Mouse (Mus musculus) heart, embryonic 11.5 days (tissue): ENCODE measurements around the gene Pcnx. TPM values are rescaled to one million over a fixed set of nuclear protein-coding genes. Genes with fewer than 3 reads are reported as not detected.

Source experiments
- ATAC-seq: fragments of 200-750 bp; cut with Nextera tagmentation; replicated peaks from 2 replicates; pipeline ENCODE4 v1.8.0; 2017; ENCODE audit warnings: moderate library complexity; ENCODE audit not compliant: insufficient number of reproducible peaks, low FRiP score, low TSS enrichment
- H3K27ac ChIP-seq: fragments of 300-500 bp; sonication (generic); 2 replicates; pipeline ENCODE4 v1.5.1; 2014; ENCODE audit warnings: mild to moderate bottlenecking, low read depth, low read length
- H3K27me3 ChIP-seq: fragments of 300-500 bp; sonication (generic); 2 replicates; pipeline ENCODE4 v1.6.1; 2014; ENCODE audit warnings: mild to moderate bottlenecking, low read length, mixed read lengths; ENCODE audit not compliant: control insufficient read depth, insufficient read depth
- H3K36me3 ChIP-seq: fragments of 300-500 bp; sonication (generic); 2 replicates; pipeline ENCODE4 v1.6.1; 2014; ENCODE audit warnings: mild to moderate bottlenecking, low read length, moderate library complexity, mixed read lengths; ENCODE audit not compliant: control insufficient read depth, insufficient read depth
- H3K4me1 ChIP-seq: fragments of 300-500 bp; sonication (generic); 2 replicates; pipeline ENCODE4 v1.6.1; 2014; ENCODE audit warnings: low read length; ENCODE audit not compliant: control insufficient read depth, insufficient read depth
- H3K4me2 ChIP-seq: fragments of 300-500 bp; sonication (generic); 2 replicates; pipeline ENCODE4 v1.6.1; 2014; ENCODE audit warnings: mild to moderate bottlenecking, moderate library complexity
- H3K4me3 ChIP-seq: fragments of 300-500 bp; sonication (generic); 2 replicates; pipeline ENCODE4 v1.5.1; 2014; ENCODE audit warnings: low read depth, low read length
- H3K9ac ChIP-seq: fragments of 300-500 bp; sonication (generic); 2 replicates; pipeline ENCODE4 v1.6.1; 2014; ENCODE audit warnings: mild to moderate bottlenecking, low read depth, low read length, moderate library complexity
- H3K9me3 ChIP-seq: fragments of 300-500 bp; sonication (generic); replicated peaks from 2 replicates; pipeline ENCODE4 v1.6.1; 2016; ENCODE audit warnings: low read length; ENCODE audit not compliant: control insufficient read depth
- WGBS: fragments of 180-500 bp; shearing (Covaris S2); extraction: QIAGEN DNeasy Blood & Tissue Kit; methylation state at CpG from one replicate; pipeline ENCODE4 v1.1.7; 2014; ENCODE audit not compliant: insufficient replicate concordance; 5-methylcytosine and 5-hydroxymethylcytosine counted together
- polyA plus RNA-seq: library from polyadenylated mRNA; unstranded; fragments of >200 nt; fragmentation: Nextera tagmentation; extraction: Ambion mirVana; gene quantifications from 2 replicates; pipeline ENCODE4 v1.2.1, GENCODE M21; 2014

Gene Pcnx
- polyA plus RNA-seq, 1 experiment from 2014 or later = 16.2 TPM

- H3K27ac ChIP-seq = no peak overlapping the region
- peaks cover 8% of the 10 kb centered on the region; the same call in 1 of the 2 replicates for H3K4me1 ChIP-seq
- 0 out of 2 replicates have a peak overlapping the region, but pooled peaks have one; percentile 18 for H3K9ac ChIP-seq
- H3K27me3 ChIP-seq = no peaks in the 10 kb centered on the region
- no peaks in the 10 kb centered on the region for H3K9me3 ChIP-seq
- WGBS = 7% methylated on average over 14 of the region's 14 CpGs
- H3K36me3 ChIP-seq = no peaks in the 10 kb centered on the region
- no peak for ATAC-seq
- peak overlapping the region; percentile 66 for H3K4me2 ChIP-seq
- peak overlapping the region; percentile 26 for H3K4me3 ChIP-seq
Measured at GRCm38 (mm10) chr12:81844981-81845380, 14.8 kb upstream of the Pcnx start.

- Histone ChIP-seq H3K4me3 (no peak overlapping the region), H3K36me3 (no peaks in the 10 kb centered on the region), H3K27me3 (no peaks in the 10 kb centered on the region), H3K9ac (no peak overlapping the region), H3K4me2 (no peak overlapping the region), H3K27ac (no peak overlapping the region), H3K4me1 (peaks cover 6% of the 10 kb centered on the region; the same call in 1 of the 2 replicates), H3K9me3 (no peaks in the 10 kb centered on the region)
- no peak for ATAC-seq
- 62% methylated on average over 8 of the region's 8 CpGs for WGBS
Measured at GRCm38 (mm10) chr12:81849629-81850028, 10.2 kb upstream of the Pcnx start.

GRCm38 (mm10) chr12:81852551-81852950 lies 7.3 kb upstream of the Pcnx start:
- Histone ChIP-seq H3K27ac (no peak overlapping the region), H3K4me1 (0 out of 2 replicates have a peak, but pooled peaks cover 3% of the 10 kb centered on the region), H3K4me2 (no peak overlapping the region), H3K4me3 (no peak overlapping the region), H3K9me3 (no peaks in the 10 kb centered on the region), H3K9ac (no peak overlapping the region), H3K36me3 (no peaks in the 10 kb centered on the region), H3K27me3 (no peaks in the 10 kb centered on the region)
- WGBS = 85% methylated on average over 2 of the region's 2 CpGs
- ATAC-seq = no peak

- Histone ChIP-seq H3K4me2 (no peak overlapping the region), H3K4me3 (no peak overlapping the region), H3K9ac (no peak overlapping the region), H3K27ac (no peak overlapping the region), H3K36me3 (no peaks in the 10 kb centered on the region), H3K27me3 (no peaks in the 10 kb centered on the region), H3K4me1 (0 out of 2 replicates have a peak, but pooled peaks cover 4% of the 10 kb centered on the region), H3K9me3 (no peaks in the 10 kb centered on the region)
- 70% methylated on average over 14 of the region's 14 CpGs for WGBS
- ATAC-seq = no peak
Measured at GRCm38 (mm10) chr12:81852977-81853376, 6.8 kb upstream of the Pcnx start.

- no peak for ATAC-seq
- Histone ChIP-seq H3K4me1 (0 out of 2 replicates have a peak, but pooled peaks cover 4% of the 10 kb centered on the region), H3K36me3 (no peaks in the 10 kb centered on the region), H3K27ac (no peak overlapping the region), H3K27me3 (no peaks in the 10 kb centered on the region), H3K4me3 (no peak overlapping the region), H3K4me2 (no peak overlapping the region), H3K9ac (no peak overlapping the region), H3K9me3 (no peaks in the 10 kb centered on the region)
- WGBS = 79% methylated on average over 9 of the region's 9 CpGs
Measured at GRCm38 (mm10) chr12:81853543-81853942, 6.3 kb upstream of the Pcnx start.

- no peak overlapping the region for H3K4me3 ChIP-seq
- H3K4me1 ChIP-seq = 0 out of 2 replicates have a peak, but pooled peaks cover 4% of the 10 kb centered on the region
- no peaks in the 10 kb centered on the region for H3K36me3 ChIP-seq
- WGBS = 62% methylated on average over 8 of the region's 8 CpGs
- H3K9me3 ChIP-seq = no peaks in the 10 kb centered on the region
- no peaks in the 10 kb centered on the region for H3K27me3 ChIP-seq
- H3K9ac ChIP-seq = no peak overlapping the region
- H3K4me2 ChIP-seq = no peak overlapping the region
- H3K27ac ChIP-seq = no peak overlapping the region
- ATAC-seq = no peak
Measured at GRCm38 (mm10) chr12:81855031-81855430, 4.8 kb upstream of the Pcnx start.

GRCm38 (mm10) chr12:81856696-81857095 lies 3.1 kb upstream of the Pcnx start:
- no peak overlapping the region for H3K4me2 ChIP-seq
- ATAC-seq = no peak
- H3K4me1 ChIP-seq = peaks cover 4% of the 10 kb centered on the region
- H3K4me3 ChIP-seq = no peak overlapping the region
- no peak overlapping the region for H3K9ac ChIP-seq
- no peaks in the 10 kb centered on the region for H3K9me3 ChIP-seq
- H3K36me3 ChIP-seq = no peaks in the 10 kb centered on the region
- 39% methylated on average over 4 of the region's 4 CpGs for WGBS
- H3K27ac ChIP-seq = no peak overlapping the region
- no peaks in the 10 kb centered on the region for H3K27me3 ChIP-seq

GRCm38 (mm10) chr12:81857251-81857650 lies 2.6 kb upstream of the Pcnx start:
- no peak overlapping the region for H3K4me3 ChIP-seq
- no peak overlapping the region for H3K4me2 ChIP-seq
- no peak for ATAC-seq
- no peaks in the 10 kb centered on the region for H3K9me3 ChIP-seq
- no peaks in the 10 kb centered on the region for H3K36me3 ChIP-seq
- H3K27me3 ChIP-seq = no peaks in the 10 kb centered on the region
- H3K27ac ChIP-seq = no peak overlapping the region
- peaks cover 10% of the 10 kb centered on the region for H3K4me1 ChIP-seq
- whole genome bisulfite sequencing = 44% methylated on average over 4 of the region's 4 CpGs
- no peak overlapping the region for H3K9ac ChIP-seq

- Histone ChIP-seq H3K9ac (no peak overlapping the region), H3K4me1 (peaks cover 15% of the 10 kb centered on the region), H3K4me2 (no peak overlapping the region), H3K27me3 (no peaks in the 10 kb centered on the region), H3K9me3 (no peaks in the 10 kb centered on the region), H3K27ac (no peak overlapping the region), H3K36me3 (no peaks in the 10 kb centered on the region), H3K4me3 (no peak overlapping the region)
- ATAC-seq = no peak
- WGBS = 78% methylated on average over 8 of the region's 8 CpGs
Measured at GRCm38 (mm10) chr12:81857978-81858569, 1.7 kb upstream of the Pcnx start.
